23 mouse cellular contexts compared by ENCODE assay signal in genomic region chr1:154779908-154780514, GRCm38 (mm10).
A peak's percentile ranks its signal among the peaks of the same experiment; 100 is the strongest.
DNase-seq lines count a peak whose midpoint lies in the region; ATAC-seq and TF ChIP-seq lines count a peak whose summit lies in the region.
"Had no signal": no experiment of that assay in that cellular context is flagged by ENCODE, and none has a peak within 500 bp of the region (broad histone marks: within the 10 kb centered on the region; RNA-seq: fewer than 3 reads in every experiment).

No protein-coding gene starts in this region.

- H3K9ac ChIP-seq in heart, embryonic 13.5 days = no peak overlapping the region
- H3K9ac ChIP-seq in MEL (ENCODE audit: control insufficient read depth, low read depth, low read length, poor library complexity, severe bottlenecking) = no peak overlapping the region
- H3K9ac ChIP-seq in intestine, embryonic 16.5 days (ENCODE audit: low read depth, low read length) = no peak overlapping the region
- no peak overlapping the region for H3K9ac ChIP-seq in lung, postnatal 0 days (replicated peaks; ENCODE audit: low read depth)
- H3K9ac ChIP-seq: hindbrain, embryonic 14.5 days; liver, embryonic 14.5 days; midbrain, embryonic 12.5 days; neural tube, embryonic 13.5 days had no signal

- WGBS in heart, embryonic 13.5 days = 61% methylated on average over 11 of the region's 11 CpGs
- 40% methylated on average over 11 of the region's 11 CpGs for WGBS in kidney, adult 2 months
- WGBS in intestine, embryonic 16.5 days = 27% methylated on average over 11 of the region's 11 CpGs
- 41% methylated on average over 11 of the region's 11 CpGs for WGBS in lung, postnatal 0 days

- no peak for TF ChIP-seq CTCF in kidney, adult 2 months (conservative IDR thresholded peaks at IDR 0.05; ENCODE audit: insufficient read depth, insufficient read length, low read depth, low read length)
- TF ChIP-seq CTCF in MEL (IDR thresholded peaks at IDR 0.05 in 2 of 3, conservative IDR thresholded peaks at IDR 0.05 in 1 of 3; ENCODE audit: control insufficient read depth in 1 of 3, insufficient read depth in 1 of 3, low read depth in 2 of 3, low read length in 3 of 3, poor library complexity in 1 of 3, severe bottlenecking in 1 of 3) = no peak
- TF ChIP-seq CTCF in lung, postnatal 0 days (IDR thresholded peaks at IDR 0.05) = no peak

- TF ChIP-seq POLR2A in kidney, adult 2 months (IDR thresholded peaks at IDR 0.05; ENCODE audit: low read depth, low read length) = no peak
- no peak for TF ChIP-seq POLR2A in MEL (IDR thresholded peaks at IDR 0.05; ENCODE audit: control insufficient read depth in 1 of 2, insufficient read depth in 1 of 2, low read depth in 1 of 2, low read length in 2 of 2, poor library complexity in 1 of 2)

- no peaks in the 10 kb centered on the region for H3K36me3 ChIP-seq in heart, embryonic 13.5 days
- H3K36me3 ChIP-seq in kidney, adult 2 months (ENCODE audit: control insufficient read depth, insufficient read depth, low read length) = no peaks in the 10 kb centered on the region
- no peaks in the 10 kb centered on the region for H3K36me3 ChIP-seq in MEL (ENCODE audit: control insufficient read depth in 1 of 2, insufficient read depth in 2 of 2, low read length in 2 of 2)
- no peaks in the 10 kb centered on the region for H3K36me3 ChIP-seq in intestine, embryonic 16.5 days (ENCODE audit: control insufficient read depth, insufficient read depth, low read length)
- no peaks in the 10 kb centered on the region for H3K36me3 ChIP-seq in lung, postnatal 0 days (ENCODE audit: insufficient read depth, low read length)
- H3K36me3 ChIP-seq: midbrain, embryonic 12.5 days; neural tube, embryonic 13.5 days had no signal

- peaks cover 10% of the 10 kb centered on the region for H3K4me1 ChIP-seq in heart, embryonic 13.5 days
- H3K4me1 ChIP-seq in kidney, adult 2 months (ENCODE audit: control insufficient read depth, insufficient read depth, low read length) = no peaks in the 10 kb centered on the region
- H3K4me1 ChIP-seq in MEL (ENCODE audit: control insufficient read depth in 1 of 2, insufficient read depth in 2 of 2, low read length in 2 of 2) = no peaks in the 10 kb centered on the region; a peak in 1 of 4 replicates
- no peaks in the 10 kb centered on the region for H3K4me1 ChIP-seq in intestine, embryonic 16.5 days (ENCODE audit: control insufficient read depth, insufficient read depth, low read length)
- H3K4me1 ChIP-seq in lung, postnatal 0 days (ENCODE audit: insufficient read depth, low read depth, low read length) = no peaks in the 10 kb centered on the region

- TF ChIP-seq RAD21 in MEL (IDR thresholded peaks at IDR 0.05; ENCODE audit: low read depth, low read length) = no peak

- no peaks in the 10 kb centered on the region for H3K79me2 ChIP-seq in MEL (ENCODE audit: control insufficient read depth, insufficient read depth, low read length, poor library complexity)

- ATAC-seq in heart, embryonic 13.5 days (ENCODE audit: extremely low read depth, insufficient number of reproducible peaks, low FRiP score, low TSS enrichment) = no peak
- 0 out of 2 replicates have a peak, but pooled peaks have one; percentile 23 for ATAC-seq in intestine, embryonic 16.5 days
- ATAC-seq in lung, postnatal 0 days = no peak
- ATAC-seq: activated CD4-positive, CD25-positive, alpha-beta regulatory T cell, adult 4 months; CD4-positive, CD25-positive, alpha-beta regulatory T cell, adult 4 months; forebrain, embryonic 14.5 days had no signal

- intact Hi-C loops in heart, postnatal 25 days (cut with DNase I) = no loop called here

- H3K27ac ChIP-seq in heart, embryonic 13.5 days (replicated peaks) = peak overlapping the region; percentile 32; the same call in 1 of the 2 replicates
- H3K27ac ChIP-seq in kidney, adult 2 months (ENCODE audit: insufficient read depth, low read depth, low read length) = no peak overlapping the region
- no peak overlapping the region for H3K27ac ChIP-seq in MEL (ENCODE audit: control insufficient read depth, low read depth, low read length)
- no peak overlapping the region for H3K27ac ChIP-seq in intestine, embryonic 16.5 days (ENCODE audit: low read length)
- no peak overlapping the region for H3K27ac ChIP-seq in lung, postnatal 0 days (ENCODE audit: low read length)
- H3K27ac ChIP-seq: hindbrain, embryonic 14.5 days; liver, embryonic 14.5 days; midbrain, embryonic 12.5 days; neural tube, embryonic 13.5 days had no signal

- no peak overlapping the region for H3K4me3 ChIP-seq in heart, embryonic 13.5 days
- no peak overlapping the region for H3K4me3 ChIP-seq in kidney, adult 2 months (ENCODE audit: insufficient read depth, low read depth, low read length)
- H3K4me3 ChIP-seq in MEL (ENCODE audit: control insufficient read depth in 1 of 2, insufficient read depth in 1 of 2, low read depth in 2 of 2, low read length in 2 of 2) = no peak overlapping the region
- H3K4me3 ChIP-seq in intestine, embryonic 16.5 days (ENCODE audit: low read length) = no peak overlapping the region
- H3K4me3 ChIP-seq in lung, postnatal 0 days (ENCODE audit: low read depth, low read length) = no peak overlapping the region
- H3K4me3 ChIP-seq: midbrain, embryonic 12.5 days; neural tube, embryonic 13.5 days had no signal

- no peak for TF ChIP-seq EP300 in MEL (IDR thresholded peaks at IDR 0.05; ENCODE audit: low read depth in 1 of 2, low read length in 2 of 2)
- no peak for TF ChIP-seq EP300 in lung, postnatal 0 days (IDR thresholded peaks at IDR 0.05)

- DNase-seq in heart, postnatal 25 days (ENCODE audit: low spot score) = no peak
- DNase-seq in kidney, postnatal 10 days = peak; percentile 19
- DNase-seq in kidney, adult 2 months = no peak
- DNase-seq in MEL (ENCODE audit: low read depth, low spot score) = no peak
- DNase-seq in lung, postnatal 0 days (ENCODE audit: low spot score) = no peak
- DNase-seq: adrenal gland, adult 2 months; adrenal gland, postnatal 36 days; cerebellum, adult 18-20 months; cerebellum, postnatal 10 days; gastrocnemius, postnatal 14 days; layer of hippocampus, adult 9-11 months; liver; lung, adult 2 months; right cerebral cortex, postnatal 14 days had no signal

- no peak overlapping the region for H3K4me2 ChIP-seq in heart, embryonic 13.5 days
- H3K4me2 ChIP-seq in intestine, embryonic 16.5 days (ENCODE audit: low read depth, low read length) = 0 out of 2 replicates have a peak overlapping the region, but pooled peaks have one; percentile 0
- H3K4me2 ChIP-seq in lung, postnatal 0 days (replicated peaks; ENCODE audit: low read depth, low read length) = no peak overlapping the region
- H3K4me2 ChIP-seq: hindbrain, embryonic 14.5 days; midbrain, embryonic 12.5 days; neural tube, embryonic 13.5 days had no signal

- H3K27me3 ChIP-seq in heart, embryonic 13.5 days (replicated peaks) = peaks cover 24% of the 10 kb centered on the region
- no peaks in the 10 kb centered on the region for H3K27me3 ChIP-seq in kidney, adult 2 months (replicated peaks; ENCODE audit: control insufficient read depth, insufficient read depth, low read length)
- no peaks in the 10 kb centered on the region for H3K27me3 ChIP-seq in MEL (ENCODE audit: control insufficient read depth in 1 of 2, insufficient read depth in 2 of 2, low read length in 2 of 2)
- no peaks in the 10 kb centered on the region for H3K27me3 ChIP-seq in intestine, embryonic 16.5 days (replicated peaks; ENCODE audit: control insufficient read depth, insufficient read depth, low read length)
- no peaks in the 10 kb centered on the region for H3K27me3 ChIP-seq in lung, postnatal 0 days (replicated peaks; ENCODE audit: insufficient read depth, low read length)

- no peaks in the 10 kb centered on the region for H3K9me3 ChIP-seq in heart, embryonic 13.5 days
- H3K9me3 ChIP-seq in MEL (replicated peaks; ENCODE audit: insufficient read depth, low read length) = no peaks in the 10 kb centered on the region
- H3K9me3 ChIP-seq in intestine, embryonic 16.5 days (ENCODE audit: control insufficient read depth, low read length) = no peaks in the 10 kb centered on the region
- no peaks in the 10 kb centered on the region for H3K9me3 ChIP-seq in lung, postnatal 0 days (ENCODE audit: low read length)
- H3K9me3 ChIP-seq: midbrain, embryonic 12.5 days; neural tube, embryonic 13.5 days had no signal

TF ChIP-seq in MEL, 35 proteins besides CTCF, POLR2A, EP300 and RAD21:
- no peak for TF ChIP-seq TBP (IDR thresholded peaks at IDR 0.05; ENCODE audit: low read depth, low read length)
- TF ChIP-seq ZKSCAN1 (IDR thresholded peaks at IDR 0.05; ENCODE audit: low read depth, low read length) = no peak
- no peak for TF ChIP-seq E2F4 (IDR thresholded peaks at IDR 0.05; ENCODE audit: borderline replicate concordance, low read depth, low read length)
- no peak for TF ChIP-seq CHD1 (IDR thresholded peaks at IDR 0.05; ENCODE audit: low read depth, low read length)
- no peak for TF ChIP-seq USF2 (IDR thresholded peaks at IDR 0.05; ENCODE audit: borderline replicate concordance in 1 of 2, insufficient read depth in 1 of 2, low read depth in 1 of 2, low read length in 2 of 2)
- peak; percentile 47; the same call in 1 of the 2 replicates for TF ChIP-seq USF1 (IDR thresholded peaks at IDR 0.05; ENCODE audit: low read depth, low read length)
- TF ChIP-seq NELFE (IDR thresholded peaks at IDR 0.05; ENCODE audit: low read depth, low read length) = no peak
- no peak for TF ChIP-seq ZNF384 (IDR thresholded peaks at IDR 0.05; ENCODE audit: low read depth, low read length)
- no peak for TF ChIP-seq TCF12 (IDR thresholded peaks at IDR 0.05; ENCODE audit: low read depth, low read length)
- TF ChIP-seq ZMIZ1 (IDR thresholded peaks at IDR 0.05; ENCODE audit: low read depth, low read length) = no peak
- no peak for TF ChIP-seq ZC3H11A (IDR thresholded peaks at IDR 0.05; ENCODE audit: low read depth, low read length)
- TF ChIP-seq MEF2A (IDR thresholded peaks at IDR 0.05; ENCODE audit: extremely low read depth, insufficient replicate concordance, low read depth, low read length, poor library complexity, severe bottlenecking) = no peak
- TF ChIP-seq RCOR1 (IDR thresholded peaks at IDR 0.05; ENCODE audit: low read depth, low read length) = no peak
- TF ChIP-seq HCFC1 (IDR thresholded peaks at IDR 0.05; ENCODE audit: low read depth, low read length) = 0 out of 2 replicates have a peak, but pooled peaks have one; percentile 36
